Mouse (Mus musculus) heart, postnatal 0 days (tissue): ENCODE data around the gene Sh3bp5l.

Experiments
- CTCF ChIP-seq: IDR thresholded peaks from 2 replicates; pipeline ENCODE4 v1.5.1; 2016; ENCODE audit warnings: antibody characterized with exemption, control low read depth, low read depth
- EP300 ChIP-seq: IDR thresholded peaks from 2 replicates; pipeline ENCODE4 v1.6.1; 2016; ENCODE audit warnings: antibody characterized with exemption, low read depth

- no peak for TF ChIP-seq CTCF
- TF ChIP-seq EP300: no peak
Measured at GRCm38 (mm10) chr11:58281970-58282496, 48.5 kb upstream of the Sh3bp5l start.
